Mouse (Mus musculus) thymus, postnatal 0 days (tissue): ENCODE measurements around the gene Ap4b1. TPM values are rescaled to one million over a fixed set of nuclear protein-coding genes. Genes with fewer than 3 reads are reported as not detected.
"Not testable (repeated sequence)": the region's sequence is repeated elsewhere in the genome, so short reads cannot be mapped to it uniquely, and the experiment has no call there.

Source experiments
- DNase-seq: peaks from one replicate; pipeline ENCODE4 v3.0.0-alpha.2; 2015; ENCODE audit warnings: low spot score
- polyA plus RNA-seq: library from polyadenylated mRNA; unstranded; fragments of >200 nt; fragmentation: Nextera tagmentation; extraction: Ambion mirVana; gene quantifications from 2 replicates; pipeline ENCODE4 v1.2.1, GENCODE M21; 2015

Gene Ap4b1
- 24.8 and 26.4 TPM in 2 replicates for polyA plus RNA-seq

GRCm38 (mm10) chr3:103808891-103809798, at the start of gene Ap4b1, which contains the start of the genes Dclre1b and Gm43064:
Gene Ap4b1 (plus strand): TSS chr3:103809520.
Gene Dclre1b (minus strand): TSS chr3:103809444.
Gene Gm43064 (plus strand): TSS chr3:103809573.
- DNase-seq = peak; percentile 98

DNA sequence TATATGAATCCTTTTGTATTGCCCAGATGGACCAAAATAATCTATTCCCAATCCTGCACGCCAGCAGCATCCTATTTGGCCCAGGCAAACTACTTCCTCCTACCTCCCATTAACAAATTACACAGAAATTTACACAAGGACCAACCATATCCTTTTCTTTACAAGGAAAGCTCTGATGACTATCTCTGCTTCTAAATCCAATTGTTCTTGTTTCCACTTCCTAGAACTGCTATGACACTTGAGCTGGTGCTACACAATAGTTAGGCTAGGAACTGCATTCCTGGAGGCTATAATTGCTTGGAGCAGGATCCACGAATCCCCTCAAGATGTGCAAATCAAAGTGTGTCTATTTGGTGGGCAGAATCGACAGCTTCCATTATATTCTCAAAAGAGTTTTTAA, 42.5 kb upstream of the Ap4b1 start:
- DNase-seq = no peak

- DNase-seq = no peak
Measured at GRCm38 (mm10) chr3:103771531-103772130, 37.7 kb upstream of the Ap4b1 start.

- DNase-seq = peak; percentile 24
Measured at GRCm38 (mm10) chr3:103772846-103773245, 36.5 kb upstream of the Ap4b1 start.

DNA sequence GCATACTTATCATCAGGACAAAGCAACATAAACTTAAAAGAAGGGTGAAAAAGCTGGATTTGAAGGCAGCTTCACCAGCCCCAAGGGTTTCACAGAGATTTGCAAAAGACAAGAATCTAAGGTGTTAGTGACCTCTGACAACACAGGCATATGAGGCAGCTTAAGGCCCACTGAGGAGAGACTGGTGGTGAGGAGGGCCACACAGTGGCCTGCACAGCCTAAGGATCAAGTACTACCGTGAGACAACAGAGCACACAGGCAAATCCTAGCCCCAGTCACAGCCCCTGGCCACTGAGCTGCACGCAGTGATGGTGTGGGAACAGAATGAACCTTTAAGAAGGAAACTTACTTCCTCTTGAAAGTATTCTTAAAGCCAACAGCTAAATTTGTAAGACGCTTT, 35.8 kb upstream of the Ap4b1 start:
- no peak for DNase-seq

GRCm38 (mm10) chr3:103774009-103774408, 35.3 kb upstream of the Ap4b1 start:
- peak; percentile 84 for DNase-seq

DNA sequence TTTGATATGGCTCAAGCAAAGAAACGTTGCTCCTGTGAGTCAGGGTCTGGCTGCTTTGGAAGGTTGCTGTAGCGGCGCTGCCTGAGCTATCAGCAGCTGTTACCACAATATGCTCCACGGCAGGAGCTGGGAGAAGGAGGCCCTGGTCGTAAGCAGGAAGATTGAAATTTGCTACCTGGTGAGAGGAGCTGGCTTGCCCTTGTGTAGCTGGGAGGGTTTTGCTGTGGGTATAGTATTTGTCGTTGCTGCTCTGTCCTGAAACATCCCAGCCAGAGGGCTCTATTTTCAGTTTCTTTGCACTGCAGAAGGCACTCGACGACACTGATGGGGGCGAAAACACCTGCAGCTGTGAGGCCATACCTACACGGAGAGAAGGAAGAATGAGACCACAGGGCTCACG, 31.4 kb upstream of the Ap4b1 start:
- DNase-seq = peak; percentile 68

GRCm38 (mm10) chr3:103778660-103779059, 30.7 kb upstream of the Ap4b1 start:
- DNase-seq = no peak

DNA sequence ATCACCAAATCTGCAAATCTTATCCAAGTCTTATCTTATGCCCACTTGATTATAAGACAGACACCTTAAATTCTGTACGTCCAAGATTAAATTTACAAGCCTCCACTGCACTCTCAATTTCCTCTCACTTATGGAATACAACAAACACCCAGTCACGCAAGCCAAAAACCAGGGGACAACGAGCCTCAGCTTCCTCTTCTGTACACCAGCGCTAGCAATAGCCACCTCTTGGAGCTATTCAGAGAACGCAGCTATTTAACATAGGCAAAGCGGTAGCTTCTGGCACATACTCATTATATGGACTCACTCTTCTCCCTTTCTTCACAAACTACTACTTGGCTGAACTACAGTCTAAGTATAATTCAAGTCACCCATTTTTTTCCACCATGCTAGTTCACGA, 30.1 kb upstream of the Ap4b1 start:
- no peak for DNase-seq

GRCm38 (mm10) chr3:103780271-103780670, 29.0 kb upstream of the Ap4b1 start:
- DNase-seq = peak; percentile 31

DNA sequence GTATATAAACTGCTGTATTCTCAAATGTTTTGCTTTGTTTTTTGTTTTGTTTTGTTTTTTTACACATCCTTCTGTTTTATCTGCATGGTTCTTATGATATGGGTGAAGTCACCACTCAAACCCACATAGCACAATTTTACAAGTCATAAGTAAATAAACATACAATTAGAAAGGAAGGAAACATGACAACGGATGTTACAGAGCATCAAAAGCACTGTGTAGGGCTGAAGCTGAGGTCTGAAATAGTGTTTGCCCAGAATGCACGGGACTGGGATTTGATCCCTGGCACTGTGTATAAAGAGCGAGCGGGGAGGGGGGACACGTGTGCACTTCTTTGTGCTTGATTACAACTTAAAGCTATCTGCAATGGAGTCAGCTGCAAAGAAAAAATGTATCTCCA, 28.5 kb upstream of the Ap4b1 start:
- no peak for DNase-seq

GRCm38 (mm10) chr3:103782844-103783609, 26.3 kb upstream of the Ap4b1 start:
- DNase-seq = peak; percentile 22

DNA sequence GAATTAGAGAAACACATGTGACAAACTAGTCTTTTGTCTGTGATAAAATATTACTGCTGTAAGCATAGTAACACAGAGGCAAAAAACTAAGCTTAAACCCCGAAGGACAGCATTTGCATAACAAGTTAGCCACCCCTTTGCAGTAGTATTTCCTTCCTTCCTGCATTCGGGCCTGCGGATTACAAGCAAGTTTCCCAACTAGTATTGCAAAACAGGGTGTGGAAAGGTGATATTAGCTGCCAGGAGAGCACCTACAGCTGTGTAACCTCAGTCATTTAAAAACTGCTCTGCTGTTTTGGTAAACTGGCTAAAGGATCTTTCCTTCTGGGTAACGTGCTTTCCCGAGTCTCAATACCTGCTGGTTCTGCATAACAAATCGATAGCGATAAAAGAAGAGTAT, 22.1 kb upstream of the Ap4b1 start:
- DNase-seq = no peak

DNA sequence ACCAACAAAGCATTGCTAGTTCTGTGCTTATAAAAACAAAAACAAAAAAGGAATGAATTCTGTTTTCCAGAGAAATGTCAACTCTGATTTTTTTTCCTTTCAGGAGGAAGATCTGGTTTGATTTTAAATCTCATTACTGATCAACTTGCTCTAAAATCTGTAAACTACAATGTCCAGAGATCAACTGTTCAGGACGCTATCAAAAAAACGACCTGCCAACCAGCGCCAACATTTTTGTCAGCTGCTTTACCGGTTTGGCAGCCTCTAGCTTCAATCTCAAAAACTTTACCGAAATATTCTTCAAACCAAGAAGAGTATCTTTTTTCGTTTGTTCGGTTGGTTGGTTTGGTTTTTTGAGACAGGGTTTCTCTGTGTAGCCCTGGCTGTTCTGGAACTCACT, 20.2 kb upstream of the Ap4b1 start:
- no peak for DNase-seq

DNA sequence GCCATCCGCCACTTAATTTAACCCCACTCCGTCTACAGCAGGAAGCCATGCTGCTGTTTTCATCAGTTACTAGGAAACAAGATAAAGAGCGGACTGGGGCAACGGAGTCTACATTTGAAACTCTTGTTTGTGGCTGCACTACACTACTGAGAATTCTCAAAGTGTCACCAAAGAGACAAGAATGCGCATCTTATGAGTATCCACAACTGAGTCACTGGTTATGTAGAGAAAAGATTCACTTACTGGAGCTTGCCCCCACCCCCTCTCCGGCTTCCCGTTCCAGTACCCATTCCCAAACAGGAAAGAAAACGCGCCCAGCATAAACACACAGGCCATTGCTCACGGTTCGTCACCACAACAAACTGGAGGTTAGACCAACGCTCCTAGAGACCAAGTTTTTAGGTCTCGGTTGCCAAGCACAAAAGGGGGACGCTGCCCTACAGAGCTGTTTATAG, 19.4 kb upstream of the Ap4b1 start:
- DNase-seq = peak; percentile 71

- peak; percentile 47 for DNase-seq
Measured at GRCm38 (mm10) chr3:103790346-103791145, 18.8 kb upstream of the Ap4b1 start.

DNA sequence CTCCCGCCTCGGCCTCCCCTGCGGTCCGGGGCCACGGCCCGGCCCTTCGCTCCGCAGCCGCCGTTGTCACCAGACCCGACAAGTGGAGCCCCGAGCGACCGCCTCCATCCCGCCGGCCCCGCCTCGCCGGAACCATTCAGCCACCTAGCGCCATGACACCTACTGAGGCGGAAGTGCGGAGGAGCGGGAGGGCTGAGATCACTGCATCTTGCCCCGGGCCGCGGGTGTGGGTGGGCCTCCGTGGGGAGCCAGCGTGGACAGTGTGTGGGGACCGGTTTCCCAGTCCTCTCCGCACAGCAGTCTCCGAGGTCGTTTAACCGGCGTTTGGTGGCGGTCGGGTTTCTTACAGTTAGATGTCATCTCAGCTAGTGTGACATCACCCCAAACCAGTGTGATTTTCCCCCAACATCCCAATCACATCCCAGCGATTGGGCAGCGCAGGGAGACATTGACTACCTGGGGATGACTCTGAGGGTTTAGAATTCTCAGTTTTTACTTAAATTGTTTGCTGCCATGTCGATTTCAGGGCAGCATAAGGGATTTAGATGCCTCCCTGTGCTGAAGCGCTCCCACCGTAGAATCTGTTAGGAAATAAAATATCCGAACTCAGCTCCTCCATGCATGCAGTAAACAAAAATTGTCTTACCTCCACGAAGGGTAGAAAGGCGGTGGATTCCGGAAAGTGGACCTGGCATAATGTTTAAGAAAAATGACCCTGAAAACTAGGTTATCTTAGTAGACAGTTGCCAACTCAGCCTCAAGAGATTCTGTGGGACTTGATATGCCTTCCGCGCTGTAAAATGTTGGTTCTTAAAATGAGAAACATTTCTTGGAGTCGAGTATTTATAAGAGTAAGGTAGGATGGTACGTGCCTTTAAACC, 17.9 kb upstream of the Ap4b1 start, which contains the start of gene Hipk1:
Gene Hipk1 (minus strand): TSS at position 334 of the 881 bp plus-strand sequence.
- peak; percentile 94 for DNase-seq

- not testable (repeated sequence) for DNase-seq
Measured at GRCm38 (mm10) chr3:103792111-103792406, 17.3 kb upstream of the Ap4b1 start.

GRCm38 (mm10) chr3:103792566-103792965, 16.8 kb upstream of the Ap4b1 start:
- no peak for DNase-seq

GRCm38 (mm10) chr3:103796389-103796788, 12.9 kb upstream of the Ap4b1 start:
- no peak for DNase-seq
